Mouse (Mus musculus) brain, embryonic 14.5 days (tissue): Measurements from ENCODE around the gene Hamp.

Experiments used
- CTCF ChIP-seq: fragments of 200-500 bp; IDR thresholded peaks from 2 replicates; pipeline ENCODE4 v1.5.1; 2012; ENCODE audit warnings: inconsistent platforms, mild to moderate bottlenecking, moderate library complexity, borderline replicate concordance; ENCODE audit not compliant: insufficient read depth, insufficient read length; ENCODE audit errors: extremely low read depth
- POLR2A ChIP-seq: fragments of 200-500 bp; IDR thresholded peaks from 2 replicates; pipeline ENCODE4 v1.6.1; 2012; ENCODE audit warnings: mild to moderate bottlenecking, inconsistent platforms, borderline replicate concordance; ENCODE audit not compliant: poor library complexity, insufficient read depth, insufficient read length, severe bottlenecking; ENCODE audit errors: extremely low read depth

GRCm38 (mm10) chr7:30972426-30973250, 28.8 kb upstream of the Hamp start:
- TF ChIP-seq CTCF (no peak), POLR2A (0 out of 2 replicates have a peak, but pooled peaks have one; percentile 19)
